Mouse (Mus musculus) midbrain, embryonic 12.5 days (tissue): ENCODE data around the gene Hnf1b. TPM values are rescaled to one million over a fixed set of nuclear protein-coding genes. Genes with fewer than 3 reads are reported as not detected.

Experiments used
- ATAC-seq: fragments of 200-750 bp; cut with Nextera tagmentation; 2 replicates; pipeline ENCODE4 v1.8.0; 2017; ENCODE audit warnings: low read depth, moderate TSS enrichment, moderate library complexity; ENCODE audit not compliant: low FRiP score
- H3K27ac ChIP-seq: fragments of 300-500 bp; sonication (generic); replicated peaks from 2 replicates; pipeline ENCODE4 v1.5.1; 2016; ENCODE audit warnings: mild to moderate bottlenecking
- H3K27me3 ChIP-seq: fragments of 300-500 bp; sonication (generic); 2 replicates; pipeline ENCODE4 v1.6.1; 2016; ENCODE audit warnings: mild to moderate bottlenecking
- H3K36me3 ChIP-seq: fragments of 300-500 bp; sonication (generic); 2 replicates; pipeline ENCODE4 v1.6.1; 2016
- H3K4me1 ChIP-seq: fragments of 300-500 bp; sonication (generic); 2 replicates; pipeline ENCODE4 v1.6.1; 2016
- H3K4me2 ChIP-seq: fragments of 300-500 bp; sonication (generic); replicated peaks from 2 replicates; pipeline ENCODE4 v1.6.1; 2016; ENCODE audit warnings: mild to moderate bottlenecking, moderate library complexity
- H3K4me3 ChIP-seq: fragments of 300-500 bp; sonication (generic); 2 replicates; pipeline ENCODE4 v1.5.1; 2016; ENCODE audit warnings: mild to moderate bottlenecking
- H3K9ac ChIP-seq: fragments of 300-500 bp; sonication (generic); replicated peaks from 2 replicates; pipeline ENCODE4 v1.6.1; 2016; ENCODE audit warnings: mild to moderate bottlenecking, moderate library complexity
- H3K9me3 ChIP-seq: fragments of 300-500 bp; sonication (generic); 2 replicates; pipeline ENCODE4 v1.6.1; 2016; ENCODE audit warnings: mild to moderate bottlenecking
- WGBS: fragments of 180-500 bp; shearing (Covaris S2); methylation state at CpG from one replicate; pipeline ENCODE4 v1.1.7; 2016; 5-methylcytosine and 5-hydroxymethylcytosine counted together
- polyA plus RNA-seq: library from polyadenylated mRNA; unstranded; fragments of >200 nt; fragmentation: Nextera tagmentation; extraction: Ambion mirVana; gene quantifications from 2 replicates; pipeline ENCODE4 v1.2.1, GENCODE M21; 2016

The Hnf1b gene
- not detected in 2 replicates for polyA plus RNA-seq

GRCm38 (mm10) chr11:83849529-83850335, at the start of gene Hnf1b:
Hnf1b (plus strand) TSS chr11:83850063.
- Histone ChIP-seq H3K9me3 (no peaks in the 10 kb centered on the region), H3K4me3 (peak within 1 kb of the TSS; percentile 1; the same call in 1 of the 2 replicates), H3K36me3 (no peaks in the 10 kb centered on the region), H3K4me2 (peak within 1 kb of the TSS; percentile 15; the same call in 1 of the 2 replicates), H3K27me3 (peaks cover 68% of the 10 kb centered on the region), H3K4me1 (peaks cover 30% of the 10 kb centered on the region), H3K9ac (no peak within 1 kb of the TSS), H3K27ac (no peak within 1 kb of the TSS)
- WGBS: 2% methylated on average over 33 of the region's 36 CpGs
- ATAC-seq: no peak

- Histone ChIP-seq H3K36me3 (no peaks in the 10 kb centered on the region), H3K9me3 (no peaks in the 10 kb centered on the region), H3K4me1 (no peaks in the 10 kb centered on the region), H3K4me2 (no peak overlapping the region), H3K4me3 (no peak overlapping the region), H3K27me3 (peaks cover 4% of the 10 kb centered on the region), H3K27ac (no peak overlapping the region), H3K9ac (no peak overlapping the region)
- no peak for ATAC-seq
- 65% methylated on average over 8 of the region's 8 CpGs for WGBS
Observed at GRCm38 (mm10) chr11:83802166-83802565, 47.7 kb upstream of the Hnf1b start.

GRCm38 (mm10) chr11:83802581-83802980, 47.3 kb upstream of the Hnf1b start:
- no peaks in the 10 kb centered on the region for H3K9me3 ChIP-seq
- no peak overlapping the region for H3K4me3 ChIP-seq
- peaks cover 4% of the 10 kb centered on the region for H3K27me3 ChIP-seq
- no peak overlapping the region for H3K9ac ChIP-seq
- no peak overlapping the region for H3K4me2 ChIP-seq
- ATAC-seq: no peak
- H3K27ac ChIP-seq: no peak overlapping the region
- no peaks in the 10 kb centered on the region for H3K4me1 ChIP-seq
- H3K36me3 ChIP-seq: no peaks in the 10 kb centered on the region
- 94% methylated on average over 4 of the region's 4 CpGs for WGBS

- Histone ChIP-seq H3K4me3 (no peak overlapping the region), H3K9ac (no peak overlapping the region), H3K9me3 (no peaks in the 10 kb centered on the region), H3K27me3 (no peaks in the 10 kb centered on the region), H3K27ac (no peak overlapping the region), H3K36me3 (no peaks in the 10 kb centered on the region), H3K4me2 (no peak overlapping the region), H3K4me1 (no peaks in the 10 kb centered on the region)
- WGBS: 61% methylated on average over 8 of the region's 8 CpGs
- no peak for ATAC-seq
Observed at GRCm38 (mm10) chr11:83810441-83810840, 39.4 kb upstream of the Hnf1b start.

- H3K27ac ChIP-seq: no peak overlapping the region
- H3K4me3 ChIP-seq: no peak overlapping the region
- no peak overlapping the region for H3K9ac ChIP-seq
- H3K27me3 ChIP-seq: no peaks in the 10 kb centered on the region; the same call in 1 of the 2 replicates
- WGBS: 88% methylated on average over 5 of the region's 5 CpGs
- H3K4me2 ChIP-seq: no peak overlapping the region
- H3K4me1 ChIP-seq: no peaks in the 10 kb centered on the region; the same call in 1 of the 2 replicates
- no peaks in the 10 kb centered on the region for H3K9me3 ChIP-seq
- no peak for ATAC-seq
- H3K36me3 ChIP-seq: no peaks in the 10 kb centered on the region
Observed at GRCm38 (mm10) chr11:83815191-83815590, 34.7 kb upstream of the Hnf1b start.

- H3K9ac ChIP-seq: no peak overlapping the region
- H3K4me1 ChIP-seq: no peaks in the 10 kb centered on the region; the same call in 1 of the 2 replicates
- H3K9me3 ChIP-seq: no peaks in the 10 kb centered on the region
- 10% methylated on average over 9 of the region's 9 CpGs for WGBS
- H3K27ac ChIP-seq: no peak overlapping the region
- H3K36me3 ChIP-seq: no peaks in the 10 kb centered on the region
- no peak for ATAC-seq
- no peaks in the 10 kb centered on the region; the same call in 1 of the 2 replicates for H3K27me3 ChIP-seq
- no peak overlapping the region for H3K4me2 ChIP-seq
- no peak overlapping the region for H3K4me3 ChIP-seq
Observed at GRCm38 (mm10) chr11:83815628-83816027, 34.2 kb upstream of the Hnf1b start.

GRCm38 (mm10) chr11:83817048-83817447, 32.8 kb upstream of the Hnf1b start:
- WGBS: 69% methylated on average over 6 of the region's 6 CpGs
- ATAC-seq: no peak
- no peak overlapping the region for H3K27ac ChIP-seq
- no peaks in the 10 kb centered on the region for H3K36me3 ChIP-seq
- no peak overlapping the region for H3K4me3 ChIP-seq
- H3K9me3 ChIP-seq: no peaks in the 10 kb centered on the region
- no peaks in the 10 kb centered on the region; the same call in 1 of the 2 replicates for H3K4me1 ChIP-seq
- no peak overlapping the region for H3K9ac ChIP-seq
- no peaks in the 10 kb centered on the region; the same call in 1 of the 2 replicates for H3K27me3 ChIP-seq
- H3K4me2 ChIP-seq: no peak overlapping the region

GRCm38 (mm10) chr11:83817994-83818393, 31.9 kb upstream of the Hnf1b start:
- H3K4me1 ChIP-seq: no peaks in the 10 kb centered on the region; the same call in 1 of the 2 replicates
- no peak for ATAC-seq
- H3K27me3 ChIP-seq: no peaks in the 10 kb centered on the region; the same call in 1 of the 2 replicates
- no peaks in the 10 kb centered on the region for H3K36me3 ChIP-seq
- H3K9me3 ChIP-seq: no peaks in the 10 kb centered on the region
- H3K4me2 ChIP-seq: no peak overlapping the region
- no peak overlapping the region for H3K4me3 ChIP-seq
- 80% methylated on average over 4 of the region's 4 CpGs for WGBS
- no peak overlapping the region for H3K9ac ChIP-seq
- no peak overlapping the region for H3K27ac ChIP-seq

- Histone ChIP-seq H3K27ac (no peak overlapping the region), H3K9me3 (no peaks in the 10 kb centered on the region), H3K4me3 (no peak overlapping the region), H3K36me3 (no peaks in the 10 kb centered on the region), H3K27me3 (no peaks in the 10 kb centered on the region; the same call in 1 of the 2 replicates), H3K9ac (no peak overlapping the region), H3K4me2 (no peak overlapping the region), H3K4me1 (no peaks in the 10 kb centered on the region; the same call in 1 of the 2 replicates)
- no peak for ATAC-seq
- WGBS: 69% methylated on average over 9 of the region's 9 CpGs
Observed at GRCm38 (mm10) chr11:83818591-83819127, 31.2 kb upstream of the Hnf1b start.

GRCm38 (mm10) chr11:83819806-83820483, 29.9 kb upstream of the Hnf1b start:
- Histone ChIP-seq H3K9me3 (no peaks in the 10 kb centered on the region), H3K36me3 (no peaks in the 10 kb centered on the region), H3K4me1 (no peaks in the 10 kb centered on the region; the same call in 1 of the 2 replicates), H3K4me2 (no peak overlapping the region), H3K4me3 (no peak overlapping the region), H3K27ac (no peak overlapping the region), H3K9ac (no peak overlapping the region), H3K27me3 (no peaks in the 10 kb centered on the region; the same call in 1 of the 2 replicates)
- WGBS: 63% methylated on average over 10 of the region's 10 CpGs
- ATAC-seq: no peak

- Histone ChIP-seq H3K27me3 (no peaks in the 10 kb centered on the region), H3K36me3 (no peaks in the 10 kb centered on the region), H3K9ac (no peak overlapping the region), H3K4me1 (no peaks in the 10 kb centered on the region), H3K4me3 (no peak overlapping the region), H3K4me2 (no peak overlapping the region), H3K9me3 (no peaks in the 10 kb centered on the region), H3K27ac (no peak overlapping the region)
- 89% methylated on average over 3 of the region's 3 CpGs for WGBS
- ATAC-seq: no peak
Observed at GRCm38 (mm10) chr11:83826142-83826541, 23.7 kb upstream of the Hnf1b start.
